Mouse (Mus musculus) MEL (cell line): ENCODE measurements around the gene Neo1. TPM values are rescaled to one million over a fixed set of nuclear protein-coding genes. Genes with fewer than 3 reads are reported as not detected.

Experiments used
- DNase-seq: peaks from one replicate; pipeline ENCODE4 v3.0.0; 2011; ENCODE audit warnings: low read depth, low spot score
- H3K27ac ChIP-seq: 2 replicates; pipeline ENCODE4 v1.5.1; 2012; ENCODE audit warnings: low read depth, mild to moderate bottlenecking, control low read depth, low read length, moderate library complexity; ENCODE audit not compliant: control insufficient read depth
- H3K27me3 ChIP-seq, 2 experiments: fragments of 150-350 bp in 1 of 2; sonication (generic) in 1 of 2; 2 replicates each; pipeline ENCODE4 v1.6.1; 2012; ENCODE audit warnings: low read length in 2 of 2, mild to moderate bottlenecking in 2 of 2, improper control_type of control experiment in 1 of 2, moderate library complexity in 1 of 2; ENCODE audit not compliant: insufficient read depth in 2 of 2, control insufficient read depth in 1 of 2
- H3K36me3 ChIP-seq, 2 experiments: 2 replicates each; pipeline ENCODE4 v1.6.1; 2012 to 2014; ENCODE audit warnings: low read length in 2 of 2, improper control_type of control experiment in 1 of 2, inconsistent platforms in 1 of 2, mild to moderate bottlenecking in 1 of 2; ENCODE audit not compliant: insufficient read depth in 2 of 2, control insufficient read depth in 1 of 2
- H3K4me1 ChIP-seq, 2 experiments: fragments of 150-350 bp in 1 of 2; sonication (generic) in 1 of 2; 2 replicates each; pipeline ENCODE4 v1.6.1; 2012; ENCODE audit warnings: low read length in 2 of 2, improper control_type of control experiment in 1 of 2, mild to moderate bottlenecking in 1 of 2; ENCODE audit not compliant: insufficient read depth in 2 of 2, control insufficient read depth in 1 of 2
- H3K4me3 ChIP-seq, 2 experiments: fragments of 150-350 bp in 1 of 2; sonication (generic) in 1 of 2; 2 replicates each; pipeline ENCODE4 v1.5.1; 2012; ENCODE audit warnings: low read depth in 2 of 2, low read length in 2 of 2, mild to moderate bottlenecking in 2 of 2, moderate library complexity in 2 of 2, control low read depth in 1 of 2, improper control_type of control experiment in 1 of 2; ENCODE audit not compliant: control insufficient read depth in 1 of 2, insufficient read depth in 1 of 2
- H3K79me2 ChIP-seq: 2 replicates; pipeline ENCODE4 v1.6.1; 2012; ENCODE audit warnings: mild to moderate bottlenecking, low read length, moderate library complexity; ENCODE audit not compliant: control insufficient read depth, poor library complexity, insufficient read depth
- H3K9ac ChIP-seq: 2 replicates; pipeline ENCODE4 v1.6.1; 2012; ENCODE audit warnings: low read depth, mild to moderate bottlenecking, control low read depth, low read length, moderate library complexity; ENCODE audit not compliant: control insufficient read depth, poor library complexity, severe bottlenecking
- H3K9me3 ChIP-seq: fragments of 150-350 bp; sonication (generic); replicated peaks from 2 replicates; pipeline ENCODE4 v1.6.1; 2012; ENCODE audit warnings: mild to moderate bottlenecking, low read length, improper control_type of control experiment, moderate library complexity; ENCODE audit not compliant: insufficient read depth
- CHD1 ChIP-seq: IDR thresholded peaks from 2 replicates; pipeline ENCODE4 v1.6.1; 2012; ENCODE audit warnings: low read depth, mild to moderate bottlenecking, inconsistent platforms, low read length, improper control_type of control experiment
- CHD2 ChIP-seq: IDR thresholded peaks from 2 replicates; pipeline ENCODE4 v1.6.1; 2011; ENCODE audit warnings: low read length, improper control_type of control experiment
- CTCF ChIP-seq, 3 experiments: IDR thresholded peaks in 2 of 3; conservative IDR thresholded peaks in 1 of 3; 2 replicates each; pipeline ENCODE4 v1.5.1; 2011 to 2012; ENCODE audit warnings: low read length in 3 of 3, low read depth in 2 of 3, mild to moderate bottlenecking in 2 of 3, improper control_type of control experiment in 1 of 3, inconsistent platforms in 1 of 3, mixed read lengths in 1 of 3, moderate library complexity in 1 of 3; ENCODE audit not compliant: control insufficient read depth in 1 of 3, insufficient read depth in 1 of 3, poor library complexity in 1 of 3, severe bottlenecking in 1 of 3
- E2F4 ChIP-seq: IDR thresholded peaks from 2 replicates; pipeline ENCODE4 v1.6.1; 2011; ENCODE audit warnings: low read depth, low read length, improper control_type of control experiment, borderline replicate concordance
- ELF1 ChIP-seq: IDR thresholded peaks from 2 replicates; pipeline ENCODE4 v1.6.1; 2014; ENCODE audit warnings: low read depth, mild to moderate bottlenecking, inconsistent platforms, low read length, improper control_type of control experiment, moderate library complexity
- EP300 ChIP-seq, 2 experiments: IDR thresholded peaks; 2 replicates each; pipeline ENCODE4 v1.6.1; 2011; ENCODE audit warnings: improper control_type of control experiment in 2 of 2, low read length in 2 of 2, low read depth in 1 of 2, mild to moderate bottlenecking in 1 of 2
- GATA1 ChIP-seq: IDR thresholded peaks from 2 replicates; pipeline ENCODE4 v1.6.1; 2011; ENCODE audit warnings: low read depth, low read length, improper control_type of control experiment
- HCFC1 ChIP-seq: IDR thresholded peaks from 2 replicates; pipeline ENCODE4 v1.6.1; 2012; ENCODE audit warnings: low read depth, mild to moderate bottlenecking, inconsistent platforms, low read length, improper control_type of control experiment, moderate library complexity
- MAFK ChIP-seq: IDR thresholded peaks from 2 replicates; pipeline ENCODE4 v1.6.1; 2011; ENCODE audit warnings: low read depth, mild to moderate bottlenecking, low read length, improper control_type of control experiment, borderline replicate concordance
- MAX ChIP-seq: IDR thresholded peaks from 2 replicates; pipeline ENCODE4 v1.6.1; 2011; ENCODE audit warnings: low read length, improper control_type of control experiment
- POLR2A ChIP-seq, 2 experiments: IDR thresholded peaks; 2 replicates each; pipeline ENCODE4 v1.6.1; 2011 to 2012; ENCODE audit warnings: low read length in 2 of 2, mild to moderate bottlenecking in 2 of 2, control low read depth in 1 of 2, improper control_type of control experiment in 1 of 2, low read depth in 1 of 2, moderate library complexity in 1 of 2; ENCODE audit not compliant: control insufficient read depth in 1 of 2, insufficient read depth in 1 of 2, poor library complexity in 1 of 2
- POLR2AphosphoS2 ChIP-seq: IDR thresholded peaks from 2 replicates; pipeline ENCODE4 v1.6.1; 2011; ENCODE audit warnings: low read length, improper control_type of control experiment
- RAD21 ChIP-seq: IDR thresholded peaks from 2 replicates; pipeline ENCODE4 v1.6.1; 2011; ENCODE audit warnings: mild to moderate bottlenecking, low read depth, low read length, improper control_type of control experiment
- RCOR1 ChIP-seq: IDR thresholded peaks from 2 replicates; pipeline ENCODE4 v1.6.1; 2012; ENCODE audit warnings: low read depth, mild to moderate bottlenecking, inconsistent platforms, low read length, improper control_type of control experiment
- SMC3 ChIP-seq: IDR thresholded peaks from 2 replicates; pipeline ENCODE4 v1.6.1; 2011; ENCODE audit warnings: low read depth, low read length, improper control_type of control experiment
- TCF12 ChIP-seq: IDR thresholded peaks from 2 replicates; pipeline ENCODE4 v1.6.1; 2014; ENCODE audit warnings: low read depth, mild to moderate bottlenecking, inconsistent platforms, low read length, improper control_type of control experiment, moderate library complexity
- USF1 ChIP-seq: IDR thresholded peaks from 2 replicates; pipeline ENCODE4 v1.6.1; 2014; ENCODE audit warnings: low read depth, mild to moderate bottlenecking, inconsistent platforms, low read length, improper control_type of control experiment, moderate library complexity
- USF2 ChIP-seq, 2 experiments: IDR thresholded peaks; 2 replicates each; pipeline ENCODE4 v1.6.1; 2011 to 2012; ENCODE audit warnings: improper control_type of control experiment in 2 of 2, low read length in 2 of 2, borderline replicate concordance in 1 of 2, inconsistent platforms in 1 of 2, low read depth in 1 of 2, mild to moderate bottlenecking in 1 of 2; ENCODE audit not compliant: insufficient read depth in 1 of 2
- ZC3H11A ChIP-seq: IDR thresholded peaks from 2 replicates; pipeline ENCODE4 v1.6.1; 2012; ENCODE audit warnings: low read depth, mild to moderate bottlenecking, inconsistent platforms, low read length, improper control_type of control experiment
- polyA plus RNA-seq, 2 experiments: library from polyadenylated mRNA; stranded (reverse) in 1 of 2; unstranded in 1 of 2; fragments of >175 nt in 1 of 2; fragments of >200 nt in 1 of 2; gene quantifications; 2 replicates each; pipeline versions ENCODE4 v1.2.1 to v1.2.4; 2012; ENCODE audit warnings: low replicate concordance in 2 of 2, low read depth in 1 of 2; ENCODE audit not compliant: insufficient read length in 2 of 2, insufficient read depth in 1 of 2, missing spikeins in 1 of 2
- total RNA-seq: library from RNA; depleted of rRNA; stranded (reverse); fragments of 300-350 nt; gene quantifications from 2 replicates; pipeline ENCODE4 v1.2.3, GENCODE M21; 2012

Gene Neo1
- total and polyA plus RNA-seq, 3 experiments = 0.04 to 0.08 TPM; not detected in 1

GRCm38 (mm10) chr9:58934776-58935175, 101.5 kb downstream of the Neo1 start:
- H3K36me3 ChIP-seq = no peaks in the 10 kb centered on the region
- no peak for TF ChIP-seq ZC3H11A
- no peak for TF ChIP-seq CHD1
- TF ChIP-seq POLR2AphosphoS2 = no peak
- TF ChIP-seq USF1 = no peak
- no peak for TF ChIP-seq MAX
- TF ChIP-seq E2F4 = no peak
- no peak for TF ChIP-seq ELF1
- no peak for TF ChIP-seq MAFK
- TF ChIP-seq, all 39 proteins: peak for 0
- H3K9ac ChIP-seq = no peak overlapping the region
- H3K79me2 ChIP-seq = no peaks in the 10 kb centered on the region
- H3K27me3 ChIP-seq = peaks cover 10 to 38% of the 10 kb centered on the region in 2 experiments
- no peak overlapping the region for H3K4me3 ChIP-seq
- no peak for DNase-seq
- H3K4me1 ChIP-seq = no peaks in the 10 kb centered on the region
- no peaks in the 10 kb centered on the region for H3K9me3 ChIP-seq
- H3K27ac ChIP-seq = no peak overlapping the region

GRCm38 (mm10) chr9:58928103-58928502, 108.1 kb downstream of the Neo1 start:
- TF ChIP-seq E2F4 (no peak), USF2 (IDR thresholded peaks at IDR 0.05; ENCODE audit: borderline replicate concordance in 1 of 2, insufficient read depth in 1 of 2, low read depth in 1 of 2, low read length in 2 of 2) (no peak), CHD2 (no peak), EP300 (IDR thresholded peaks at IDR 0.05; ENCODE audit: low read depth in 1 of 2, low read length in 2 of 2) (no peak), TCF12 (no peak)
- H3K27ac ChIP-seq = no peak overlapping the region
- DNase-seq = no peak

GRCm38 (mm10) chr9:58902869-58903585, 133.2 kb downstream of the Neo1 start:
- Histone ChIP-seq H3K36me3 (no peaks in the 10 kb centered on the region), H3K4me3 (no peak overlapping the region), H3K9me3 (no peaks in the 10 kb centered on the region), H3K9ac (no peak overlapping the region), H3K4me1 (no peaks in the 10 kb centered on the region), H3K27ac (no peak overlapping the region), H3K27me3 (peaks cover 5 to 16% of the 10 kb centered on the region in 2 experiments; a peak in 3 of 4 replicates), H3K79me2 (no peaks in the 10 kb centered on the region)
- peak; percentile 61 for DNase-seq
- TF ChIP-seq MAX = no peak
- peak; percentile 72 for TF ChIP-seq ZC3H11A
- TF ChIP-seq GATA1 = no peak
- TF ChIP-seq RCOR1 = no peak
- TF ChIP-seq POLR2A (IDR thresholded peaks at IDR 0.05; ENCODE audit: control insufficient read depth in 1 of 2, insufficient read depth in 1 of 2, low read depth in 1 of 2, low read length in 2 of 2, poor library complexity in 1 of 2) = no peak
- TF ChIP-seq SMC3 = peak; percentile 76
- TF ChIP-seq RAD21 = peak; percentile 93
- TF ChIP-seq CTCF (IDR thresholded peaks at IDR 0.05 in 2 of 3, conservative IDR thresholded peaks at IDR 0.05 in 1 of 3; ENCODE audit: control insufficient read depth in 1 of 3, insufficient read depth in 1 of 3, low read depth in 2 of 3, low read length in 3 of 3, poor library complexity in 1 of 3, severe bottlenecking in 1 of 3) = peak; percentile 56 to 85 (median 74)
- TF ChIP-seq HCFC1 = no peak

More at GRCm38 (mm10) chr9:58928103-58928502, 108.1 kb downstream of the Neo1 start:
- H3K4me3 ChIP-seq = no peak overlapping the region
- no peaks in the 10 kb centered on the region for H3K9me3 ChIP-seq
- peaks cover 11 to 38% of the 10 kb centered on the region in 2 experiments for H3K27me3 ChIP-seq
- H3K9ac ChIP-seq = no peak overlapping the region
- H3K79me2 ChIP-seq = no peaks in the 10 kb centered on the region
- no peaks in the 10 kb centered on the region for H3K4me1 ChIP-seq
- no peaks in the 10 kb centered on the region for H3K36me3 ChIP-seq
